Mouse (Mus musculus): ENCODE measurements around the gene Ccdc93.

DNA sequence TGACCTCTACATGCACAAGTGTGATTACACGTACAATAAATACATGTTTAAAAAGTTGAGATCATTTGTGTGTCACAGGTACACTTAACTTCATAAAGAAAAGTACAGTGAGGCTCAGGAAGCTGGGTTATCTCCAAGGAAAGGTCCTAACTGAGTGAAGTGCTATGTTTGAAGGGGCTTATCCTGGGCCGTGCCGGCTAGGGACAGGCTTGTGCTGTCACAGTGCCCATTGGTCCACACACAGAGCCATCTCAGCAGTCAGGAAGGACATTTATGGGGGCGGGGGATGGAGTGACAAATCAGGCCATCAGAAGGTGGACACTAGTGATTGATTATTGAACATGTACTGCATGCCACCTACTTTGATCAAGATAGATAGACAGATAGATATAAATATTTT, 22.2 kb downstream of the Ccdc93 start:
- TF ChIP-seq FLI1 (IDR thresholded peaks at IDR 0.05; ENCODE audit: low read length) (no peak), GATA1 (IDR thresholded peaks at IDR 0.05; ENCODE audit: borderline replicate concordance, low read length) (no peak)

All from megakaryocyte, embryonic 14.5 days (primary cell).